Mouse (Mus musculus) ES-Bruce4 (cell line): ENCODE results near the gene Tmem175.

ENCODE experiments used
- CTCF ChIP-seq: IDR thresholded peaks from one replicate; pipeline ENCODE4 v1.8.1; 2011; ENCODE audit warnings: low read depth, low read length
- EP300 ChIP-seq: IDR thresholded peaks from 2 replicates; pipeline ENCODE4 v1.6.1; 2011; ENCODE audit warnings: low read depth, low read length; ENCODE audit not compliant: insufficient read depth
- POLR2A ChIP-seq: IDR thresholded peaks from one replicate; pipeline ENCODE4 v1.8.1; 2011; ENCODE audit warnings: low read length; ENCODE audit not compliant: insufficient read depth

GRCm38 (mm10) chr5:108667370-108667769 is 37.8 kb downstream of the Tmem175 start:
- TF ChIP-seq EP300 (no peak), POLR2A (no peak), CTCF (no peak)
